Mouse (Mus musculus) kidney, adult 11 months (tissue): ENCODE measurements around the gene Rgs6.

Source experiments
- DNase-seq: peaks from one replicate; pipeline ENCODE4 v3.0.0; 2022

Gene Rgs6

DNA sequence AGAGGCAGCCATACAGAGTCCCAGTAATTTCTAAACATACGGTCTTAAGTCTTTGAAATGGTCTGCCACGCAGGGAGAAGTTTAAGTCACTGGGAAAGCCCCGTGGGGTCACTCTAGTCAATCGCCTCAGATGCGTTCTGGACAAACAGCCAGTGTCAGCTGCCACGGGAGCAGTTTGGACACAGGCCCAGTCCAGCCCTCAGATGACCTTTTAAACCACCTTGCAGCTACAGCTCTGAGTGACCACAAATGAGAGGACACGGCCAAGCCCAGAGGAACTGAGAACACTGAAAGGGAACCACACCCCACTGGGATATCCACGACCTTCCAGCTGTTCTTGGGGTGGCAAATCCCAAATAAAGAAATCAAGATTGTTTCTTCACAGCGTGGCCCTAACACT lies 512.3 kb downstream of the Rgs6 start:
- DNase-seq: peak; percentile 77

- DNase-seq: no peak
Measured at GRCm38 (mm10) chr12:83100848-83101247, 512.8 kb downstream of the Rgs6 start.

DNA sequence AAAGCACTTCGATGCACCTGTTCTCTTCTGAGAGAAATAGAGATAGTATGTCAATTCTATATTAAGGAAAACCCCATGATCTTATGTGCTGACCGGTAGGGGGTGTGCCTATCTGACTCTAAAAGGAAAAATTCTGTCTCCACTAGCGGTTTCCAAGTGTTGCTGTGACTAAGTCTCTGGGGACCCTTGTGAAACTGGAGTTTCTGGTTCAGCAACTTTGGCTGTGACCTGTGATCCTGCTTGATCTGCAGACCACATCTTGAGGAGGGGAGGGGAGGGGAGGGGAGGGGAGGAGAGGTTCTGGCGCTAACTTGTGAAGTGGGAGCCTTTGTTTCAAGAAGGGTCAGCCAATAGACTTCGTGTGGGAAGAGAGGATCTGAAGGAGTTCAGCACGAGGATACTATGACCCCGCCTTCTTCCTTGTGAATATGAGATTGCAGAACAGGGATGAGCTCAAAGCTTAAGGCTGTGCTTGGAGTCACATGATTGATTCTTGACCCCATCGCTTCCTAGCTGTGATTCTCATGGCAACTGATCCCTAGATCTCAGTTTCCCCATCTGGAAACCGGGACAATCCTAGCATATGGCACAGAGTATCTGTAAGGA lies 517.5 kb downstream of the Rgs6 start:
- no peak for DNase-seq

DNA sequence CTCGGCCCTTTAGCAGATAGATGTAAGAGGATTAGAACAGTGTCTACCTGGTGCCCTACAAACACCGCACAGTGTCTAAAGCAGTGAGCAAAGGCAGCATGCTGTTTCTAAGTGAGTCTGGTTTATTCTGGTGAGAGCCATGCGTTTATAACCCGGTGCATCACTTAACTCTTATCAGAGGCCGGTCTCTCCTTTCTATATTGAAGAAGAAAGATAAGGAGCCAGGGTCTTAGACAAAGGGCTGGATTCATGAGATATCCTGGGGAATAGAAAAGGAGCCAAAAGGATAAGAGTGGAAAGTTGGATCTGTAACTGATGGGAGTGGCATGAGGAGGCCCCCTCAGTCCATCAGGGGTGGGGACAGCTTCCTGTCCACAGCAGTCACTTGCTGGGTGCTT lies 518.0 kb downstream of the Rgs6 start:
- DNase-seq: no peak

DNA sequence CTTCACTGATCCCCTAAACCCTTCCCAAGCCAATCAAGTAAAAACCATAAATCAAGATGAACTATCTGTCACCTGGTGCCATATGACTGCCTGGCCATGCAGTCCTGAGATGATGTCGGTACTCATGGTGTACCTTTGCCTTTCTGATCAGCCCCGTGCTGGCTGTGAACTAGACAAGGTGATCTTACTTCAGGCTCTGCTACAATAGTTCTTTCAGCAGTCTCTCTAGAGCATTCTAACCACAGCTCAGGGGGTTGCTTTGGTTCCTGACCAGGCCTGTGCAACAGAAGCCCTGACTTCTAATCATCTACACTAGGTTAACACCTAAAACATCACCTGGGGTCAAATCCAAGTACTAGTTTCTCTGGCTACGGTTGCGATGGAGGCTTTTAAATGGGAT lies 521.4 kb downstream of the Rgs6 start:
- DNase-seq: no peak

DNA sequence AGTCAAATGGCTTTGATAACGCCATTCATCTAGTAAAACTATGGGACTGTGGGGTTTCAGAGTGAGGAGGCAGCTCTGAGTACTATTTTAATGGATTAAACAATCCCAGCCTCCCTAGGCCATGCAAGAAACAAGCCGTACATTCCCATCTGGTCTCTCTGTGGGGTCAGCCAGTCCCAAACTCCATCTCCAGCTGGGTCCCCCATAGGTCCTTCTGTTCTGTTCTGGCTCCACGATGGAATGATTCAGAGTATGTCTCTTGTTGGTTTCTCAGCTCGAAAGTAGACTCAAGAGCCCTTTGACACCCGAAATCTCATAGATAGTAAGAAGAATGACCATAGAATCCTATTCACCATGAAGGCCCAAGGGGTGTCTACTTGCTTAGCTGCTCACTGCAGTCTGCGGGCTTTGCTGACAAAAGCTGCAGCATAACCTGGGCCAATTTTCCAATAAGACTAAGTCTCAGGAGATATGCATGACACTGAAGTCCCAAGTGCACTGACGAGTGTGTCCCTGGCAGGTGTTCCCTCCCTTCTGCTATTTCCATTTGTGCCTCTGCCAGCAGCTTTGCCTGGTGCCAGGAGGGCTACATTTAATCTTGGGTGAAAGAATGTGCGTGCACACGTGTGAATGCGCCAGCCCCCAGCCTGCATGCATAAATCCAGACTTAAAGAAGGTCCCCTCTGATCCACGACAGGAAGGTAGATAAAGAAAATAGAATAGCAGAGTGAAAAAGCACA lies 522.0 kb downstream of the Rgs6 start:
- peak; percentile 29 for DNase-seq

DNA sequence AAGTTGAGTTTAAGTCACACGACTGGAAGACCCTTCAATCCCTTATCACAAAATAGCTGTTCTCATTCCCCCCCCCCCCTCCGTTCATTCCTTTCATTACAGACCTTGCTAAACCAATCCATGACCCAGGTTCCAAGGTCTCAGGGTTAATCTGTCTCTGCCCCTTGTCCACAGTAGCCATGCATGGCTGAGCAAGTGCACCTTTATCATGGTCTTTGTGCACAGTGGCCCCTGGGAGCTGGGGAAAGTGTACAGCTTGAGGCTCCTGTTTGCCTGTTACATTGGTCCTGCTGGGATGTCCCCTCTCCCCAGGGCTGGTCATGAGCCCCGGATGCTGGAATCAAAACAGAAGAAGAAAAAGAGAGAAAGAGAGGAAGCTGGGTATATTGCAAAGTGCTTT lies 522.6 kb downstream of the Rgs6 start:
- DNase-seq: peak; percentile 30

- DNase-seq: no peak
Measured at GRCm38 (mm10) chr12:83112283-83112682, 524.2 kb downstream of the Rgs6 start.

DNA sequence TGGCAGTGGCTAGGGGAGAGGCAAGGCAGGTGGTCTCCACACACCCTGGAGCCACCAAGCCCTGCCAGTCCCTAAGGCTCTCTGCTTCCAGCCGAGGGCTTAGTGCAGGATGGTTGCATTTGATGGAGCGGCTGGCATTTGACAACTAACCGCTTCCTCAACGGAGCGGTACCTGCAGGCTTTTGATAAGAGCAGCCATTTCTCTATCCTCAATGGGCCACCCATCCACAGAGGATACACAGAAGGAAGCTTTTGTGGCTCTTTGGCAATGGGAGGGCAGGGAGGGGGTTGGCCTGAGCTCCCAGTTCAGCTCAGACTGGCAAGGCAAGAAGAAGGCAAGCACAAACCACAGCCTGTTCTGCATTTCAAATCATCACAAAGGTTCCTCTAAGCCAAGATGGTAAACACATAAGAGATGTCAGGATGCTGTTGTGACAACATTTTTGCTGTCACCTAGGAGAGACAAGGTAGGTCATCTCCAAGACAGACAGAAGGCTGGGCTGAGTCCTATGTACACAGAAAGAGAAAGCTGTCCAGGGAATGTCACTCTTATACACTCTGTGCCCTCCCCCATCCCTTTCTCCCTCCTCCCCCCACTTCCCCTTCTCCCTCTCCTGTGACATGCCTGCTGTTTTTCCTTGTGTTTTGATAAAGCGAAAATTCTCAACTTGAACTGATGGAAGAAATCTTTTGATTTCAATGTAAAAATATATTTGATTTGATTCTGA lies 525.0 kb downstream of the Rgs6 start:
- no peak for DNase-seq

DNA sequence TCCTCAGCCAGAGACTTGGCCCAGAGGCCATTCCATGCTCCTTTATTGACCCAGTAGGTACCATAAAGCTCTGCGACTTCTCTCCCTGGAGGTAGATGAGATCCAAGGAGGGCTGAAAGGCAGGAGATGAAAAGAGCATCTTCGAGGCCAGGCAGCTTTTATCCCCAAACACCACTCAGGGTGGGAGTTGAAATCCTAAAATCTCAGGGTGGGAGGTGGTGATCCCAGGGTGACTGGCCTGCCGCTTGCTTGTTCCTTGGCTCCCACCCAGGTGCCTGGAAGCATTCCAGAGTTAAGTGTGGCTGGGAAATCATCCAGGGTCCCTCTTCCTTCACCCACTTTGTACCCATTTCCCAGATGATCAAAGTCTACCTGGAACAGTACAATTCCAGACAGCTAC lies 525.9 kb downstream of the Rgs6 start:
- no peak for DNase-seq

DNA sequence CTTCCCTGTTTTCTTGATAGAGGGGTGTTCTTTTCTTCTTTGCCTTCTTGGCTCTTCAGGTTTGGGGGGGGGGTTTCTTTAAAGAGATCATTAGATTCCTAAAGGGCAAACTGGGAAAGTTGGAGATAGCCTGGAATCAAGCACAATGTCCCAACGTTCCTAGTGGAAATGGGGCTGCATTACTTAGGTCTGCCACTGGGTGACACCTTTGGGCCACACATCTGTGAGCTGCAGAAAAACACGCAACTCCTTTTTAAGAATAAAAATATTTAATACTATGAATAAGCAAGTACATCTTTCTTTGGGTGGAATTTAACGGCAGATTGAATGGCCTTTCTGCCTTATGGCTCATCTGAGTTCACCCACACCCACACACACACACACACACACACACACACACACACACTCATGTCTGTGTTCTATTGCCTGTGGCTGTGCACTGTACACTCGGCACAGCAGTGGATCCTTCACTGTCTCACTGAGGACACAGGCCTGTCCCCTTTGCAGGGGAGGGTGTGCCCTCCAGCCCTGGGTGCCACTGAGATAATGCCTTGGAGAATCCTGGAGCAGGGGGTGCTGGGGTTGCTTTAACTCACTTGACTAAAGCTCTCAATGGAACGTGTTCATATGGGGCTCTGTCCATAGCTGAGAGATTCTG lies 526.4 kb downstream of the Rgs6 start:
- peak; percentile 18 for DNase-seq

GRCm38 (mm10) chr12:83124111-83124510 lies 536.0 kb downstream of the Rgs6 start:
- DNase-seq: no peak

- no peak for DNase-seq
Measured at GRCm38 (mm10) chr12:83125284-83125683, 537.2 kb downstream of the Rgs6 start.

GRCm38 (mm10) chr12:83126923-83127322 lies 538.8 kb downstream of the Rgs6 start:
- DNase-seq: no peak

DNA sequence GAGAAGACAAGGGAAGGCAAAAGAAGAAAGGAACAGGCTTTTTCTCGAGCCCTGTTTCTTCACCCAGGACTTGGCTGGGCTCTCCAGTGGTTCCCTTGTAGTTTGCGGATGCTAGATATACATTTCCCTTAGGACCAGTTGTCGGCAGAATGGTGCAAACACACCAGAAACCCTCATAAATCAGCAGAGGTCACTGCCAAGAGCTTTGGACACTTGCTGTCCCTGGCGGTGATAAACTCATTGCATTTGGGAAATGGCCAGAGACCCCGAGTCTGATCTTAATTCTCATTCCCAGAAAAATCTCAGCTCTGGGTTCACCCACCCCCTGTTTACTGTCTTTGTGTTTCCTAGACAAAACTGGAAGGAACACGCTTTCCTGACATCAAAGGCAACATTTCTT lies 539.9 kb downstream of the Rgs6 start:
- DNase-seq: no peak

GRCm38 (mm10) chr12:83128606-83129005 lies 540.5 kb downstream of the Rgs6 start:
- DNase-seq: no peak

- no peak for DNase-seq
Measured at GRCm38 (mm10) chr12:83131405-83131804, 543.3 kb downstream of the Rgs6 start.

DNA sequence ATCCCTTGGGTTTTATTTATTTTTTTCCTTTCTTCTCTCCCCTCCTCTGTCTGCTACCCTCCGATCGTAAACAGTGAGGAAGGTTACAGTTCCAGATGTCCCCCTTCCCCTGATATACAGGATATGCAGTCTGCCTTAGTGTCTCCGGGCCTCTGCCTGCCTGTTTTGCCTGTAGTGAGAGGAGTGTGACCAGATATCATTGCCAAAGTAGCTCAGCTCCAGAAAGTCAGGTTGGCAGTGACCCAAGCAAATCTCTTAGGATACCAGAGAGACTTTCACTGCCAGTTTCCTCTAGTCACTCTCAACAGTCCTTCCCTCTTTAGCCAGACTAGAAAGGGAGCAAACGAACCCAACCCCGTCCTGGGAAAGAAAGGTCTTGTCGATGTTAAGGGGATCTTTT lies 545.7 kb downstream of the Rgs6 start:
- DNase-seq: no peak

GRCm38 (mm10) chr12:83136031-83136430 lies 547.9 kb downstream of the Rgs6 start:
- no peak for DNase-seq

- no peak for DNase-seq
Measured at GRCm38 (mm10) chr12:83136460-83136859, 548.4 kb downstream of the Rgs6 start.

- DNase-seq: no peak
Measured at GRCm38 (mm10) chr12:83137001-83137400, 548.9 kb downstream of the Rgs6 start.

GRCm38 (mm10) chr12:83141164-83141563 lies 553.1 kb downstream of the Rgs6 start:
- DNase-seq: no peak

DNA sequence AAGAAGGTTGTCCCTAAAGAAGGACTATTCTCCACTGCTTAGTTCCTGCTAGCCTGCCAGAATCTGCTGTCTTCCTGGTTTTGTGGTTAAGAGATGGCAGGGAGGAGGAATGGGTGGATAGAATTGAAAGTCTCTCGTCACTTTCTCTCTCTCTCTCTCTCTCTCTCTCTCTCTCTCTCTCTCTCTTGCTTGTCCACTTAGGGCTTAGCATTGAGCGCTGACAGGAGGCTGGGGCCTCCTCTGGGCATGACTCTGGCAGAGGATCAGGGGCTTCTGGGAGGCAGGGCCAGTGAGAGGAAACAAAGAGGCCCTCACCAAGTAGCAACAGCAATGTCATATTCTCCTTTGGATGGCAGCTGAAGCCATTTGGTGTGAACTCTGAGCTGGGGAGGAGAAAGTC lies 554.4 kb downstream of the Rgs6 start:
- no peak for DNase-seq

DNA sequence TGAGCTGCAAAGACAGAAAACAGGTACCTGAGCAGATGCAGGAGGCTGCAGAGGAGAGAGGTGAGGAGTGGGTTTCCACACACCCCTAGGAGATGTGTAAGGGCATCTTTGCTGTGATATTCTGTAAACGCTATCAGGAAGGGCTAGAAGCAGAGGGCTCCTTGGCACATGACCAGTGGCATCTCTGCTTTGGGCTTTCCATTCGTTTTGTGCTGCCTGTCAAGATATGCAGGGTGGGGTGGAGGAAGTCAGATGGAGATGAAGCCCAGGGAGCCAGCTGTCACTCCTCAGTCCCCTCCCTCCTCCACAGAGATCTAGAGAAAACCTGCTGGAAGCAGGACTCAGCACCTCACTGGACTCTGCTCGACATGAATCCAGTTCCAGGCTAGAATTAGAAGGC lies 555.0 kb downstream of the Rgs6 start:
- no peak for DNase-seq
